Mouse (Mus musculus) left cerebral cortex, postnatal 36 days (tissue): Measurements from ENCODE around the gene Atp5s. TPM values are rescaled to one million over a fixed set of nuclear protein-coding genes. Genes with fewer than 3 reads are reported as not detected.
A peak's percentile ranks its signal among the peaks of the same experiment; 100 is the strongest.

Experiments used
- DNase-seq, 2 experiments: peaks; one replicate each; pipeline ENCODE4 v3.0.0; 2021 to 2022; ENCODE audit warnings: low spot score in 2 of 2, mixed read lengths in 1 of 2
- intact Hi-C: fragments of 180-260 bp; cut with DNase I; formaldehyde crosslinking; loops from one replicate; pipeline ENCODE4 v1.15.1; 2025
- total RNA-seq, 2 experiments: library from RNA; stranded (reverse); gene quantifications; 2 replicates each; pipeline ENCODE4 v1.2.3; 2021

Gene Atp5s
- total RNA-seq = 10 to 100 TPM; 32.0 to 34.7 TPM

- peak; percentile 94 to 95 for DNase-seq
- intact Hi-C loops = no loop called here
Measured at GRCm38 (mm10) chr12:69724711-69725460, at the start of gene Atp5s, which contains the start of gene L2hgdh. Gene Atp5s, plus strand, starts transcription at chr12:69724950. Gene L2hgdh, minus strand, starts transcription at chr12:69724873.

GRCm38 (mm10) chr12:69676157-69676556 lies 48.6 kb upstream of the Atp5s start:
- intact Hi-C loops = no loop called here
- no peak for DNase-seq

DNA sequence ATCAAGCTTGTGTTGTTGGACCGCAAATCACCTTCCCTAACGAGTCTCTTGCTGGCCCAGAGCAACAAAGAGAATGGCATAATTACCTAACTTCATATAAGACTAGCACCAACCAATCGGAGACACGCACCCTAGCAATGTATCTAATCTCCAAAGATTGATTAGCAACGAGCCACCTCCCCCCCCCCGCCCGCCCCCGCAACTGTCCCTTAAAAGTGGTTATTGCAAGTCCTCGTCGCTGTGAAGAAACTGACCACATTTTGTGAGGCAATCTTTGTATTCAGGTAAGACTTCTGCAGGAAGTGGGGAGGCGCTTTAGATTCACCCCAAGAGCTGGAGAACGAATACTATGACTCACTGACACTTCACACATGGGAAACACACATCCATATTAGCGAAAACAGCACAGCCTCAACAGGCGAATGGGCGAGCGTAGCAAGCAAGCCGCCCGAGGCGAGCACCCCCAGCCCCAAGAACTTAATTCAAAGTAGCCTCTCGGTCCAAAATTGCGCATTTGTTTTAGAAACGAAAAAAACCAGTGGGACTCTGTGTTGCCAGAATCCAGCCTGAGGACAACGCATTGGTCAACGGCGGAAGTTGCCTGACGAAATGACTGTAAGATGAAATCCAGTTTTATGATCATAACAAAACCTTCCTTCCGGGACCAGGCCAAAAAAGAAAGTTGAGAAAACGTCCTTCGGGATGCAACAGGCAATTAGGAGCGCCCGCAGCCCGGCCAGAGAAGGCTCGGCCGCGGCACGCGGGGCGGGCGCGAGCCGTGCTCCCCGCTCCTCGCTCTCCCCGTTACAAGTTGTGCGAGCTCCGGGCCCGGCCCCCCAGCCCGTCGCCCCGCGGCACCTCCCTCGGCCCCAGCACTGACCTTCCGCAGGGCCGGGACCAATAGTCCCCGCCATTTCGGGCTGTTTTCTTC lies 43.9 kb upstream of the Atp5s start:
- DNase-seq = peak; percentile 40 to 48
- intact Hi-C loops = loop anchor here (5.0 kb wide), 3 partner anchors 34 to 324 kb away; partner anchors contain the start of gene Nemf

GRCm38 (mm10) chr12:69681566-69682061 lies 43.1 kb upstream of the Atp5s start, which contains the start of gene Sos2:
Gene Sos2, minus strand, starts transcription at chr12:69681852.
- intact Hi-C loops = loop anchor here (5.0 kb wide), 3 partner anchors 34 to 324 kb away; partner anchors contain the start of gene Nemf

DNA sequence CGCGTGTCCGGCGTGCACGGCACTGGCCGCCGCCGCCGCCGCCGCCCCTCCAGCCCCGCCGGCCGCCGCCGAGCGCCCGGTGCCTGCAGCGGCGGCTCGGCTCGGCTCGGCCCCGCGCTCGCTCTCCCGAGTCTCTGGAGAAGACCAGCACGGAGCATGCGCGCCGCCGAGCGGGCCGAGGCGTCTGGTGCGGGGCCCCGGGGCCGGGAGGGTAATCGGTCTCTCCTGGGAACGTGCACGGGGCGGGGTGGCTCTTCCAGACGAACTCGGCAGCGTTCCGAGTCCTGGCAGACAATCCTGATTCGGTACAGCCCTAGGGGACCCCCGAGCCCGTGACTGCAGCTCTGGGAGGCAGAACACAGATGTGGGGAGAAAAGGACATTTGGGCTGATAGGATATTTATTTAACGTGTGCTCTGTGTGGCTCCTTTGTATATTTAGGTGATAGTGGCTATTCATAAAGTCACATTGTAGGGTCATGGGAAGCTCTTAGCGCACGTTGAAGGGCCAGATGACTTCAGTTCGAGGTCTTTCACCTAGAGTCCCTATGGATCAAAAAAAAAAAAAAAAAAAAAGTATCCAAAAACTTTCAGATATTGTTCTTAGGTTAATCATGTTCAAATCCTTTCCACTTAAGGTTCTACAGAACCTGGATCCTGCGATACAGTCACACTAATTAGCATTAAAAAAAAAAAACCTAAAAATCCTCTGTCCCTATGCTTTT lies 42.5 kb upstream of the Atp5s start:
- intact Hi-C loops = loop anchor here (5.0 kb wide), 3 partner anchors 35 to 325 kb away; partner anchors contain the start of gene Nemf
- peak; percentile 77 to 79 for DNase-seq

More at GRCm38 (mm10) chr12:69681566-69682061, 43.1 kb upstream of the Atp5s start, which contains the start of gene Sos2:
- peak; percentile 45 to 75 for DNase-seq

GRCm38 (mm10) chr12:69682788-69683419 lies 41.8 kb upstream of the Atp5s start:
- no peak for DNase-seq
- intact Hi-C loops = loop anchor here (5.0 kb wide), 3 partner anchors 36 to 326 kb away; partner anchors contain the start of gene Nemf

- intact Hi-C loops = loop anchor here (5.0 kb wide), 3 partner anchors 36 to 326 kb away; partner anchors contain the start of gene Nemf
- DNase-seq = peak; percentile 31 to 59
Measured at GRCm38 (mm10) chr12:69683537-69683936, 41.2 kb upstream of the Atp5s start.

DNA sequence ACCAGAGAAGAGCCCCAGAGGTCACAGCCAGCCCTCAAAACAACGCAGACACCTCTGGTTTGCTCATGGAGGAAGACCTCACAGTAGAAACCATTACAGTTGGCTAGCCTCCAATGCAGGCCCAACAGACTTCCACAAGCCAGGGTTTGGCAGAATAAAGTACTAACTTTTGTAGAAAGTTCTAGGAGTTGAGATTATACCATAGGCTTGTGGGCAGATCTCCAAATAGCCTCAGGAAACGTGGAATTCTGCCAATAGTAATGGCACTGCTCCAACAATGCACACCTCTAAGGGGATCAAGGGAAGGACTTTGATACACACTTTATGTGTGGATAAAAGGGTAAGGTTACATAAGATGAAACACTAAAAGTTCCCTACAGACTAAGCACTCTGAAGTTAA lies 36.4 kb upstream of the Atp5s start:
- DNase-seq = no peak
- intact Hi-C loops = no loop called here

DNA sequence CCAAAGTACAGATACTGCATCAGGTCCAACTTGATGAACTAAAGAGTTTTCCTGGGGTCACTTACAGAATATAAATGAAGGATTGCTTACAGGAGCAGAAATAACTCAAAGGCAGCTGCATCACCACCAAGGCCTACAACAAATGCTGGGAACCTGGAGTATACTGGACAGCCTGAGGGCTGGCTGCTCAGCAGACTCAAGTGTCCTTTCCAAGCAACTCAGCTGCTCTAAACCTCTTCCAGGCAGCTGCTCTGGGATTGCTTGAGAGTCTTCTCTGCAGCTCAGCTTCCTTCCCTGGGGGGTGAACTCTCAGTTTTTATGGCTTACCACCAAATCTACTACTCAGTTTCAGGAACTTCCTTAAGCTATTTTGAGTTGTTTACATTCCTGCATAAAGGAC lies 35.7 kb upstream of the Atp5s start:
- intact Hi-C loops = no loop called here
- DNase-seq = no peak

GRCm38 (mm10) chr12:69690714-69691113 lies 34.0 kb upstream of the Atp5s start:
- DNase-seq = no peak
- intact Hi-C loops = no loop called here

- DNase-seq = no peak
- intact Hi-C loops = no loop called here
Measured at GRCm38 (mm10) chr12:69693471-69693870, 31.3 kb upstream of the Atp5s start.

- intact Hi-C loops = no loop called here
- peak in 1 of 2 experiments; percentile 15 for DNase-seq
Measured at GRCm38 (mm10) chr12:69696746-69697145, 28.0 kb upstream of the Atp5s start.

DNA sequence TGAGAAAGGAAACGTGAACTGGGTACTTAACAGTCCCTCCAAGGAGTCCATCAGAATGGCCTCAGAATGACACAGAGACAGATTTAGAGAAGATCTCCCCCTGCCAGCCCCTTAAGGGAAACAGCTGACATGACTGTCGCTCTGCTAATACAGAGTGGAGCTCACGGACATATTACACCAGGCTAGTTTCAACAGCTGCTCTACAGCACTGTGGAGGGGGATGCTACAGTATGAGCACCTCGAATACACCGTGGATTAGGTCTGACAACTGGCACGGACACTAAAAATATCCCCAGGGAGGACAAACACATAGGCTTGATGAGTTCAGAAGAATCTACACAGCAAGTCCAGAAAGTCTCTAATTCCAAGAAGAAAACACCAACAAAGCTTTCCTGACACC lies 26.4 kb upstream of the Atp5s start:
- intact Hi-C loops = no loop called here
- DNase-seq = no peak

- intact Hi-C loops = no loop called here
- DNase-seq = no peak
Measured at GRCm38 (mm10) chr12:69704799-69705458, 19.8 kb upstream of the Atp5s start.

DNA sequence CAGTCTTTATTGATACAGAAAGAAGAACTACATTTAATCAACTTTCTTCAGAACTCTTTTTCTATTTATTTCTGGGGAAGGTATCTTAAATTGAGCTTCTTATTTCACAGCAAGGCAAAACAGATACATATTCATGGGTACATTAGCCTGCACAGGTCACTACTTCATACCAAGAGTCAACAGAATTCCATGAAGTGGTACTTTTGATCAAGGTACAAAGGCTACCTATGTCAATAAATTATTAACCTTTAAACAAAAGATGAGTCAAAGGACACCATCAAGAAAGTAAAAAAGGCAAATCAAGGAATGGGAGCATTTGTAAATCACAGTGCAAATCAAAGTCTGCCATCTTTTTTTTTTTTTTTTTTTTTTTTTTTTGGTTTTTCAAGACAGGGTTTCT lies 11.1 kb upstream of the Atp5s start:
- intact Hi-C loops = no loop called here
- no peak for DNase-seq

DNA sequence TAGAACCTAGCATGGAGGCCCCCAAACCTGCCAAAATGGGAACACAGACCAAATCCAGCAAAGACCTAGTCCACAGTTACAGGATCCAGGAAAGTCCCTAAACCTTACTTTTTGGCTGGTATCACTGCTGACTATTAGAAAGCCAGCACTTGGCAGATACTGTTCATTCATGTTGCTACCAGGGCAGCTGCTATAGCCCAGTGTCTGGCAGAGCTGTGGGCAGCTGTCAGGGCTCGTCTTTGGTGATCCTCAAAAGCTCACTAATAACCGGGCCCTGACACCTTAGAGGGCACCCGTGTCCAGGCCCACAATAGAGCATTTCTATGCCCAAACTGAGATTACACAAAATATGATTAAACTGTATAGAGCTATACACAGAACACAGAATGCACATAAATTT lies 1.9 kb upstream of the Atp5s start:
- intact Hi-C loops = no loop called here
- no peak for DNase-seq

GRCm38 (mm10) chr12:69723376-69723775 lies 1.4 kb upstream of the Atp5s start:
- intact Hi-C loops = no loop called here

GRCm38 (mm10) chr12:69724018-69724710 lies 586 bp upstream of the Atp5s start:
- intact Hi-C loops = no loop called here
- no peak for DNase-seq

More at GRCm38 (mm10) chr12:69723376-69723775, 1.4 kb upstream of the Atp5s start:
- DNase-seq = no peak
